Mouse (Mus musculus): ENCODE data around the gene Vps4b.

Gene Vps4b

DNA sequence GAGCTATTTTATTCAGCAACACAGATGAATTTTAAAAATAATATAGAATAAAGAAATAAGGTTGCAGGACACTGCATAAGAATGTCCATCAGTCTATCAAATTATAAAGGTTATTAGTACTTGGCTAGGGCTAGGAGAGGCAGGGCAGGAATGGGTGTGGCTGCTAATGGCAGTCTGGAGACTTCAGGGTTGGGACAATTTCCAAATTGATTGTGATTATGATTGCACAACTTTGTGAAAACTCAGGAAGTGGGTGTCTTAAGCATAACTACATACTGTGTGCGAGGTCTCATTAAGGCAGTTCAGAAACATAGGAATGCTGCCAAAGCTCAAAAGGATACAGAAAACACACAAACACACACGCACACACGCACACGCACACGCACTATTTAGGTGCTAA lies 44.5 kb downstream of the Vps4b start:
- in situ Hi-C loops (cut with MseI, MboI): no loop called here

DNA sequence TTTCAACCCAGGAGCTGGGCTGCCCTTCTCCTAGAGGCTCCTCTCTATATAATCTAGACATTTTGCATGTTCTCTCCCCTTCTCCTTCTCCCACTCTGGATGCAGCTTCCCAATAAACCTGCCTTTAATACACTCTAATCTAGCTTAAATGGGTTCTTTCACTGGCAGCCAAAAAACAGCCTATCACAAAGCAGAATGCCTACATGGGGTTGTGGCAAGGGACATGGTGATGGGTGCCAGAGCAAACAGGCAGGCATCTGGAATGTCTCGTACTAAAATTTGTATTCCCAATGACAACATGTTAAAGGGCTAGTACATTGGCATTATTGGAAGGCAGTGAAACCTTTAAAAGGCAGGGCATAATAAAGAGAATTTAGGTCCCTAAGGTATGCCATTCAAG lies 45.9 kb downstream of the Vps4b start:
- in situ Hi-C loops (cut with MseI, MboI): no loop called here

DNA sequence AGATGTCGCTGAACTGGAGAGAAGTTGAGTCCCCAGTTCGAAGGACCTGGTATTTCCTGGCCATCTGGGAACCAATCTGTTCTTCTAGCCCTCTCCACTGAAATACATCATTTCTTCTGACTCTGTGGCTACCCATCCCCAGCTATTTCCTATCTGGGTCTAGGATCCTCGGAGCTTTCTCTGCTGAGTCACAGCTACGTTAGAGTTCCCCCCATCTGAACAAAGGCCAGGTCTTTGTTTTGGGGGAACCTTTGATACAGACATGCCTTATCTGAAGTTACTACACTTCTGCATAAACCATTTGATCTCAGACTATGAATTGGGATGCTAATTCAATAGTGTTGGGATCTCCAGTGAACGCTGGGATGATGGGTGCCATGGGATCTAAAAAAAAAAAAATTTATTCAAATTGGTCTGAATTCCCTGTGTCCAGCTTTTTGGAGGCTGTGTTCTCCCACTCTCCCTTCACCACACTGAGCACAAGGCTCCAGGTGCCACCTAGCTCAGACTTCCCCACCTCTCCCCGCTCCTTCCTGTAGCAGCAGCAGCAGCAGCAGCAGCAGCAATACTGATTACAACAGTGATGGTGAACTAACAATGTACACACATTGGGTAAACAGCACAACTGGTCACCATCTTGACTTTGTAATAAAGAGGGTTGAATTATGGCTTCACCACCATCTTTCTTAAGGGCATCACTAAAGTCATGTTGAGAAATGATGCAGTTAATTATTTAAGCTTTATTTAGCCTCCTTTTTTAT lies 47.8 kb downstream of the Vps4b start:
- in situ Hi-C loops (cut with MseI, MboI): no loop called here

DNA sequence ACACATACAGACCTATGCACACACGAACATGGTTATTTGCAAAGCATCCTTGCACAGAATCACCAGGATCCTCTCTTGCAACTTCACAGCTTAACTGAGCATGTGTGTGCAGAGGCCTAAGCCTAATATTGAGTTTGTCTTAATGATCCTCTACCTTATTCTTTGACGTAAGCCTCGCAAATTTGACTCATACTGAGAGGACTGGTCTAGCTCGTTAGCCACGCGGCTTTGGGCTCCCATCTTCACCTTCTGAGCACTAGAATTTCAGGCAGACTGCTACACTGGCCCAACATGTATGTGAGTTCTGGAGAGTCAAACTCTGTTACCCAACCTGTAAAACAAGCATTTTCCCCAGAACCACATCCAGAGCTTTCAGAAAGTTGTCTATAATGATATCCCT lies 53.5 kb downstream of the Vps4b start:
- in situ Hi-C loops (cut with MseI, MboI): no loop called here

DNA sequence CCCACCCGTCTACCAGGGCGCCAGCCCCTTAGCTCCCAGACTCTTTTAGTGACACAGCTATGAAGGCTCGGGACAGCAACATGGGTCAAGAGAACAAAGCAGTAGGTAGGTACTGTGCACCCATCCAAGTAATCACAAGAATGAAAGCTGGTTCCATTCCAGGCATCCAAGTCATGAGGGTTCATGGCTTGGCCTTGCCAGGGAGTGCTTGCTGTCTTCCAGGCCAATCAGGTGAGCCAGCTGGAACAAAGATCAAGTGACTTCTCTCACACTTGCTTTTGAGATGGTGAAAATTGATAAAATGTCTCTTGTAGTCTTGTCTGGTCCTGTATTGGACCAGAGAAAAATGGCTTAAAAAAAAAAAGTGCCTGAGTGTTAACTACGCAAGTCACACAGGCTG lies 55.8 kb downstream of the Vps4b start:
- in situ Hi-C loops (cut with MseI, MboI): no loop called here

DNA sequence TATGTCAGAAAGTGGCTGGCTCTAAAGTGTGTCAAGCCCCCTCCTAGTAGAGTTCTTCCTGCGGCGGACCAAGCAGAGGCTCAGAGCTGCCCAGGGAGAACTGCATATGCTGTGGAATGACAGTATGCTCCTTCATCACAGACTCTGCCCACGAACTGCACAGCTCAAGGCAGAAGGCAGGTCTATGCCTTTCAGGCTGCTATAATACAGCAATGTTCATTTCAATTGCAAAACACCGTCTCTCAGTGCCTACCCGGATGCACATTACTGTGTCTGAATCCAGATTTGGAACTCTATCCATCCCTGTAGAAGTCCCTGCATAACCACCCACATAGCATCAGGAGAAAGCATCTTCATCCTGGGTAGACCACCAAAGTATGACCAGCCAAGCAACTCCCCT lies 56.7 kb downstream of the Vps4b start:
- in situ Hi-C loops (cut with MseI, MboI): no loop called here

DNA sequence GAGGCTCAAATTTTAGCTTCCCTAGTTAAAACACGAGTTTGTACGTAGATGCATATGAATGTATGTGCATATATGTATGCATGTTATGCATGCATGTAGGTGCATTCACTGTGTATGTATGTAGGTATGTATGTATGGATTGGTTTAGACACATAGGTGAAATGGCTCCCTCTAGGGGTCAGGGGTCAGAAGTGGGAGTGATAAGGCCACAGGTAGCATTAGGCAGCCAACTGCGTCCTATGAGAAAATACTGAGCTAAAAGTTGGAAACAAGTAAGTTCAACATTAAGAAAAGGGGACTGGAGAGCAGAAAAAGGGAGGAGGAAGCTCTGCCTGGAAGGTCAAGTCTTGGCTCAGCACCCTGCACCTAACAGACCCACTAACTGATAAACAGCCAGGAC lies 58.4 kb downstream of the Vps4b start:
- in situ Hi-C loops (cut with MseI, MboI): no loop called here

DNA sequence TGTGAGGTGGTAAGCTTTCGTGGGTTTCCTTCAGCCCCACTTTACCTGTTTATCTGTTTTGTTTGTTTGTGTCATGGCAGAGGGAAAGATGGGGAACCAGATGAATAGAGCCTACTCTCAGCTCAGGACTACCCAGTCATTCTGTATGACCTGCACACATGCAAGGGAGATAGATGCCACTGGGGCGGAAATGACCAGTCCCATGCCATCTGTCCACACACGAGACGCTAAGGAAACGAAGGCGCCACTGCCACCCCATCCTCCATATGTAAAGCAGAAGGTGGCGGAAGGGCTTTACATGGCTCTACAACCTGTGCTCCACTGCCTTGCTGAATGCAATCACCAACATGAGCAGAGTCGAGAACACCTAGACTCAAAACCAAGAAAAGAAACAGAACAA lies 60.3 kb downstream of the Vps4b start:
- in situ Hi-C loops (cut with MseI, MboI): no loop called here

DNA sequence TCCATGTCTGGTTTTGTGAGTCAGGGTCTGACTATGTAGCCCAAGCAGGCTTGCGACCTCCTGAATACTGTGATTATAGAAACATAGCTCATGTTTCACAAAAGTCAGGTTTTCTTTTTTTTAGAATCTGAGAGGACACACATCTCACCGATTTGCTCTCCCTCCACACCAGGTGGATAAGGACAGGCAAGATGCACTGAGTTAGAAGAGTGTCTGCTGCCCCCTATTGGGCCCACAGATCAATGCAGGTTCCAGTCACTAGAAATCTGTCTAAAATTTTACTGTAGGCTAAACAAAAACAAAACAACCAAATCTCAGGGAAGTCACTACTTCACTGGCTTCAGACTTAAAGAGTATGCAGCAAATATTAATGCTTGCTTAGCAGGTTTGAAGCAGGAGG lies 60.9 kb downstream of the Vps4b start:
- in situ Hi-C loops (cut with MseI, MboI): no loop called here

DNA sequence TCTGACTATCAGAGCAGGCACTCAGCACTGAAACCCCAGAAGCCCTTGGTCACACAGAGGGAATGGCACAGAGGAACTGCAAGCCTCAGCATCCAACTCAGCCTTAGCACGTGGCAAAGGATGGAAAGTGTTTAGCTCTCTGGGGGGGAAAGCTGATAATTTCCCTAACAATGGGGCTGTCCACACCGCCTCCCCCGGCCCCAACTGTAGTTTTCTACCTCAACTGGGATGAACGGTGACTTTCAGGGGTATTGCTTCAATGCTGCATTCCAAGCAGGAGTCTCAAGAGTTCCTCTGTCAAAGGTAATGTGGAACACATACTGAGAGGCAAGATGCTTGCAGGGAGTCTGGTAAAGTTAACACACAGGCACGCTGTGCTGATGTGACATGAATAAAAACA lies 74.5 kb downstream of the Vps4b start:
- in situ Hi-C loops (cut with MseI, MboI): loop anchor here (10.0 kb wide), 1 partner anchor 297 kb away; no protein-coding TSS in a partner anchor

DNA sequence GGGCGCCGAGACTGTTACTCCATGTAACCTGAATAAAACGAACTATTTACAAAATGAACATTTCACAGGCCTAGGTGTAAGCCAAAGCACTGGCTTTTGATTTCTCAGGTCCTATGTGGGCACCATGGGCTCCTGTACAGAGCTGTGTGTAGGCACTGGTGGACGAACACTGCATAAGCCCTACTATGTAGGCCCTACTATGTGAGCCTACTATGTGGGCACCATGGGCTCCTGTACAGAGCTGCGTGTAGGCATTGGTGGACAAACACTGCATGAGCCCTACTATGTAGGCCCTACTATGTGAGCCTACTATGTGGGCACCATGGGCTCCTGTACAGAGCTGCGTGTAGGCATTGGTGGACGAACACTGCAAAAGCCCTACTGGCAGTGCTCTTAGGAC lies 78.8 kb downstream of the Vps4b start:
- in situ Hi-C loops (cut with MseI, MboI): loop anchor here (5.0 to 10.0 kb wide), 3 partner anchors 173 to 203 kb away; no protein-coding TSS in a partner anchor

DNA sequence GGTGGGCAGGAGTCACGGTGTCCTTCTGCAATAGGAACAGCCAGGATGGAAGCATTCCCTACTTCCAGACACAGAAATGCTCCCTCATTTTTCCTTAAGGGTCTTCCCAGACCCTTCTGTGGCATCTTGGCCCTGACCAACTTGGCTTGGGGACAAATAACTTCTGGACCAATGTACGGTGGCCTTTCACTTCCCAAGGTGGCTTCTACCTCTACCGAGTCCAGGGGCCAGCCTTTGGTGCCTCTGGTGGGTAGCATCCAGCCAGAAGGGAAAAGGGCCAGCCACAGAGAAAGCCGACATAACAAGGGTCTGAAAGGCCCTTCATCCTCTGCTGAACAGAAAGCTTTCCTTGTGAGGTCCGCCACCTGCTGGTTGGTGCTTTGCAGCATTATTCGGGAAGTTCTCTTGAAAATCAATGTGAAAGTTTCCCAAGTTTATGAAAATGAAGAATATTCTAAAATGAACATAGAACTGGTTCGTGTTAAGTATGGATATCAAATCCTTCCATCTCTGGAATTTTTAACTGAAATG lies 79.4 kb downstream of the Vps4b start:
- in situ Hi-C loops (cut with MseI, MboI): loop anchor here (5.0 to 10.0 kb wide), 3 partner anchors 172 to 202 kb away; no protein-coding TSS in a partner anchor

DNA sequence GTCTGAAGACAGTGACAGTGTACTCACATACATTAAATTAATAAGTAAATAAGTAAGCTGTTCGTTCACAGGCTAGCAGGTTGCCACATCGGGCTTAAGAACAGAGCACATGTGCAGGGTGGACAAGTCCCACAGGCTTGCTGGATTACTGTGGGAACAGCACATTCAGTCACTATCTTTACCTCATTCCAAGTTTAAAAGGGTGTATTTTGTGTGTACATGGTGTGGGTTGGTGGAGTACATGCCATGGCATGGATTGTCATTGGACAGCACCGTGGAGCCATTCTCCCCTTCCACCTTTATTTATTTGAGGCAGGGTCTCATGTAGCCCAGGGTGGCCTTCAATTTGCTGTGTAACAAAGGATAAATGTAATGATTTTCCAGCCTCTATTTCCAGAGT lies 80.4 kb downstream of the Vps4b start:
- in situ Hi-C loops (cut with MseI, MboI): loop anchor here (5.0 to 10.0 kb wide), 3 partner anchors 171 to 201 kb away; no protein-coding TSS in a partner anchor

DNA sequence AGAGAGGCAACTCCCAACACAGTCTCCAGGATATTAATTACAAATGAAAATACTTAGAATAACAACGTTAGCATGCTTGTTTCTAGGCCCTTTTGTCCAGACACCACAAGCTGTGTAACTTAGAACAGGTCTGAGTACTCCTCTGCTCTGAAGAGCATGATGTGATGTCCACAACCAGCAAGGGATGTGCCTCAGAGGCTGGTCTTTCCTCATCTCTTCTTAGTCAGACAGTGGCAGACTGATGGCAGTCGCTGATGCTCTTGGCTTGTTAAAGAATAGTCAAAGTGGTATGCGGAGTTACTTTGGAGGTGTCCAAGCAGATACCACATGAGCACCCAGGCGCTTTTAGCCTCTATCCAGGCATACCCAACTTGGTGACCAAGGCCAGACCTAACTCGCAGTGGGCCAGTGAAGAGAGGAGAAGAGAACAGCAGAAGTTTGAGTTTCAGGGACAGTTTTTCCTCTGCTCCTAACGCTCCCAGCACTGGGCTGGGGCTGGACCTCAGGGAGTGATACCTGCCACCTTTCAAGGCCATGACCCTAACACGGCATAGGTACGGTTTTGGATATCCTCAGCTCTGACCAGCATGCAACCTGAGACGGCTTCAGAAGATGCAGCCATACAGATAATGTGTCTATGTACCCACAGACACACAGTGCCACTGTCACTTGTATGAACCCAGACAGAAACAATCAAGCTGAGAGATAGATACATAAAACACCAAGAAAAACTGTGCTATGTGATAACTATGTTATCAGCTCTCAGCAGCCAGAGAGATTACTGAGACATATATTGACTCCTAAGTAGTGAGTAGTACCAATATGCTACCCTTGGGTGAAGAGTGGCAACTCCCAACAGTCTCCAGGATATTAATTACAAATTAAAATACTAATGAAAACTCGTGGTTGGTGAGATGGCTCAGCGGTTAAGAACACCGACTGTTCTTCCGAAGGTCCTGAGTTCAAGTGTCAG lies 81.1 kb downstream of the Vps4b start:
- in situ Hi-C loops (cut with MseI, MboI): loop anchor here (5.0 to 10.0 kb wide), 3 partner anchors 171 to 201 kb away; no protein-coding TSS in a partner anchor

DNA sequence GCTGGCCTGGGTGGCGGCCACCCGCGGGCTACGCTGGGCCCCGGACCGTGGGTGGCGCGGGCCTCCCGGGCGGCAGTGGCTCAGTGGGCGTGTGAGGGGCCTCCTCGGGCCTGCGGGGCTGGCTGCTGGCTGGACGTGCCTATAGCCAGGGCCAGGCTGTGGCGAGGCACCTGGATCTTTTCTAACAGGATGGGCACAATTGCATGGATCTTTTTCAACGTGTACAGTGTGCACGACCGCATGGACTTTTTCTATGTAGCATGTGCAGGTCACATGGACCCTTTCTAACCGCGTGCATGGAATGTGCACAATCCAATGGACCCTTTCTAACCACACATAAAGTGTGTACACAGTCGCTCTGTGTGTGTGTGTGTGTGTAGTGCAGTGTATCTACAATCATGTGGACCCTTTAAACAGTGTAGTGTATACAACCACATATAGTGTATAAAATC lies 82.0 kb downstream of the Vps4b start:
- in situ Hi-C loops (cut with MseI, MboI): loop anchor here in 1 of 2 experiments (10.0 kb wide), 2 partner anchors 170 to 200 kb away; no protein-coding TSS in a partner anchor
